Mouse (Mus musculus) heart, adult 8-10 months (tissue): ENCODE measurements around the gene Prdx1. TPM values are rescaled to one million over a fixed set of nuclear protein-coding genes. Genes with fewer than 3 reads are reported as not detected.

ENCODE experiments used
- DNase-seq: peaks from one replicate; pipeline ENCODE4 v3.0.0; 2022; ENCODE audit warnings: low spot score
- total RNA-seq, 4 experiments: library from RNA; stranded (reverse); gene quantifications; 2 replicates each; pipeline ENCODE4 v1.2.4; 2022

The Prdx1 gene
- total RNA-seq, 4 experiments from 2014 or later = 475 to 641 (median 529) TPM

GRCm38 (mm10) chr4:116727401-116727800 lies 42.1 kb downstream of the Prdx1 start:
- DNase-seq = no peak

DNA sequence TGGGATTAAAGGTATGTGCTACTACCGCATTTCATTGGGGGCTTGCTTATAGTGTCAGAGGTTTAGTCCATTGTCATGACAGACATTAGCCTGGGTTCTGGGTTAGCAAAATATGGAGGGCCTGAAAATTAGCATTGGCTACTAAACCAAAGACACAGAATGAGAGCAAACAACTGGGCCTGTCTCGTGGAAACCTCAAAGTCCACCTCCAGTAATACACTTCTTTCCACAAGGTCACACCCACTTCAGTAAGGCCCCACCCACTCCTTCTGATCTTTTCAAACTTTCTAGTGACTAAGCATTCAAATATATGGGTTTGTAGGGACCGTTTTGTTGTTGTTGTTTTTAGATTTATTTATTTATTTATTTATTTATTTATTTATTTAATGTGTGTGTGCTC lies 44.2 kb downstream of the Prdx1 start:
- no peak for DNase-seq

GRCm38 (mm10) chr4:116731077-116731476 lies 45.7 kb downstream of the Prdx1 start:
- no peak for DNase-seq

- no peak for DNase-seq
Observed at GRCm38 (mm10) chr4:116732355-116732754, 47.0 kb downstream of the Prdx1 start.

- DNase-seq = no peak
Observed at GRCm38 (mm10) chr4:116734996-116735395, 49.7 kb downstream of the Prdx1 start.

DNA sequence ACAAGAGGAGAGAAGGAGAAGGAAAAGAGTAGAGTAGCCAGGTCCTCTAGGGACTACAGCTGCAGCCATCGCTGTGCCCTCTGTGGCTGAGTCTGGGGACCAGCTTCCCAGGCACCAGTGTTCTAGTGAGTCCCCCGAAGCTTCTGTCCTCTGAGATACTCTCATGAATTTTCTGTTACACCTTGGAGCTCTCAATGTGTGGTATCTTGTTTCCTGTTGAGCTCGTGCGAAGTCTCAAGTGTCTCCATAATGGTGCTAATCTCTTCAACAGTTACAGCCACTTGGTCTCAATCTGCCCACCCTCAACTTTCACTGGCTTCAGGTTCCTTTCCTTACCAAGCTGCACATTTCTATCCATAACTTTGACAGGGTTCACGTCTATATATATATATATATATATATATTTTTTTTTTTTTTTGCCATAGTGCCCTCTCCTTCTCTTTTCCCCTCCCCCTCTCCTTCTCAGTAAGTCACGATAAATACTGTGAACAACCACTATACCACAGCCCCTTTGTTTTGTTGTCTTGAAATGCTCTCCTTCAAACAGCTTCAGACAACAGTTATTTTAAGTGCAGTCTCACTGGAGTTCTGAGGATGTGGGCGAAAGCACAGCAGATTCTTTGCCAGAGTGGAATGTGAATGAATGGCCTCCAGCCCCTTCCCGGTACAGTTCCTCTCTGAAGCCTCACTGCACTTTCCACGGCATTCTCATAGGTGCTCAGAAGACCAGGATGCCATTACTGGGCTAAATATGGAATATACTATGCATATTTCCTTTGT lies 53.8 kb downstream of the Prdx1 start:
- DNase-seq = no peak

DNA sequence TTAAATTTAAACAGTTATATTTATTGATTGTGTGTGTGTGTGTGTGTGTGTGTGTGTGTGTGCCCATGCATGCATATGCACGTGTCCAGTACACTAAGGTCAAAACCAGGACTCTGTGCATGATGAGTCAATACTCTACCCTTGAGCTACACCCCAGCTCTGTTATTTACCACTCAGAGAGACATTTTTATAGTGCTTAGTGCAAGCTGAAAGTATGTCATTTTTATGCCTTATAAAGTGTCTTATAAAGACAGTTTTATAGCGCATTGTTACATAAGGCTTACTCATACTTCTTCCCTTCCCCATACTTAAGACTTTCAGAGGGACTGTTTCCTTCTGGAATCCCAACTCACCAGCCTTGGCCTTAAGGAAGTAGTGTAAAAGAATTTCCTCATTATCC lies 64.4 kb downstream of the Prdx1 start:
- no peak for DNase-seq

Other genes starting within 250 kb of the Prdx1 start
- 100 to 1,000 TPM; 121 to 144 (median 138) TPM for gene Mast2, start 221.4 kb upstream of the Prdx1 start, total RNA-seq
- 10 to 100 TPM; 14.0 to 19.0 (median 16.8) TPM for gene Ipp, start 178.0 kb upstream of the Prdx1 start, total RNA-seq
- gene Tmem69, start 129.6 kb upstream of the Prdx1 start, total RNA-seq = 10 to 100 TPM; 31.5 to 34.6 (median 32.0) TPM
- gene Gpbp1l1, start 127.9 kb upstream of the Prdx1 start, total RNA-seq = 10 to 100 TPM; 65.2 to 87.3 (median 72.0) TPM
- gene Ccdc17, start 88.9 kb upstream of the Prdx1 start, total RNA-seq = 1 to 10 TPM; 3.1 to 3.5 (median 3.3) TPM
- 10 to 100 TPM; 13.3 to 18.4 (median 16.0) TPM for gene Nasp, start 57.6 kb upstream of the Prdx1 start, total RNA-seq
- gene Akr1a1, start 33.9 kb upstream of the Prdx1 start, total RNA-seq = 100 to 1,000 TPM; 297 to 332 (median 327) TPM
- gene Mmachc, start 22.9 kb downstream of the Prdx1 start, total RNA-seq = 10 to 100 TPM; 61.8 to 72.5 (median 66.4) TPM
- 1 to 10 TPM; 3.0 to 5.7 (median 4.1) TPM for gene Ccdc163, start 23.0 kb downstream of the Prdx1 start, total RNA-seq
- gene Tesk2, start 35.4 kb downstream of the Prdx1 start, total RNA-seq = 1 to 10 TPM; 1.6 to 3.3 (median 2.3) TPM
- gene Toe1, start 122.1 kb downstream of the Prdx1 start, total RNA-seq = 1 to 10 TPM; 4.2 to 8.2 (median 5.4) TPM
- gene Mutyh, start 122.2 kb downstream of the Prdx1 start, total RNA-seq = 1 to 10 TPM in 3 of 4 experiments, under 1 TPM in 1; 0.95 to 1.3 (median 1.1) TPM
- 1 to 10 TPM; 2.9 to 6.1 (median 3.9) TPM for gene Hpdl, start 136.2 kb downstream of the Prdx1 start, total RNA-seq
- gene Zswim5, start 191.8 kb downstream of the Prdx1 start, total RNA-seq = 1 to 10 TPM in 1 of 4 experiments, under 1 TPM in 3; 0.82 to 1.4 (median 0.92) TPM